Mouse (Mus musculus) liver, embryonic 13.5 days (tissue): ENCODE results near the gene Stag2. TPM values are rescaled to one million over a fixed set of nuclear protein-coding genes. Genes with fewer than 3 reads are reported as not detected.
A peak's percentile ranks its signal among the peaks of the same experiment; 100 is the strongest.

ENCODE experiments used
- ATAC-seq: fragments of 200-750 bp; cut with Nextera tagmentation; 2 replicates; pipeline ENCODE4 v1.8.0; 2017; ENCODE audit warnings: low read depth, mild to moderate bottlenecking, moderate number of reproducible peaks, moderate library complexity
- DNase-seq: peaks from one replicate; pipeline ENCODE4 v3.0.0; 2022
- H3K27ac ChIP-seq: fragments of 300-500 bp; sonication (generic); 2 replicates; pipeline ENCODE4 v1.5.1; 2015; ENCODE audit warnings: moderate library complexity, mild to moderate bottlenecking, inconsistent platforms
- H3K27me3 ChIP-seq: fragments of 300-500 bp; sonication (generic); 2 replicates; pipeline ENCODE4 v1.6.1; 2015; ENCODE audit warnings: mild to moderate bottlenecking, inconsistent platforms
- H3K36me3 ChIP-seq: fragments of 300-500 bp; sonication (generic); 2 replicates; pipeline ENCODE4 v1.6.1; 2015; ENCODE audit warnings: mild to moderate bottlenecking, inconsistent platforms
- H3K4me1 ChIP-seq: fragments of 300-500 bp; sonication (generic); replicated peaks from 2 replicates; pipeline ENCODE4 v1.6.1; 2015; ENCODE audit warnings: inconsistent platforms
- H3K4me2 ChIP-seq: fragments of 300-500 bp; sonication (generic); 2 replicates; pipeline ENCODE4 v1.6.1; 2015; ENCODE audit warnings: inconsistent platforms, mild to moderate bottlenecking, moderate library complexity
- H3K4me3 ChIP-seq: fragments of 300-500 bp; sonication (generic); replicated peaks from 2 replicates; pipeline ENCODE4 v1.5.1; 2015; ENCODE audit warnings: mild to moderate bottlenecking, inconsistent platforms
- H3K9ac ChIP-seq: fragments of 300-500 bp; sonication (generic); 2 replicates; pipeline ENCODE4 v1.6.1; 2015; ENCODE audit warnings: mild to moderate bottlenecking, inconsistent platforms
- H3K9me3 ChIP-seq: fragments of 300-500 bp; sonication (generic); replicated peaks from 2 replicates; pipeline ENCODE4 v1.6.1; 2016; ENCODE audit warnings: inconsistent platforms
- WGBS: fragments of 180-500 bp; shearing (Covaris S2); methylation state at CpG from one replicate; pipeline ENCODE4 v1.1.7; 2015; ENCODE audit not compliant: insufficient replicate concordance; 5-methylcytosine and 5-hydroxymethylcytosine counted together
- polyA plus RNA-seq: library from polyadenylated mRNA; unstranded; fragments of >200 nt; fragmentation: Nextera tagmentation; extraction: Ambion mirVana; gene quantifications from 2 replicates; pipeline ENCODE4 v1.2.1, GENCODE M21; 2015

Stag2 gene
- polyA plus RNA-seq, 1 experiment from 2014 or later = 28.2 TPM

DNA sequence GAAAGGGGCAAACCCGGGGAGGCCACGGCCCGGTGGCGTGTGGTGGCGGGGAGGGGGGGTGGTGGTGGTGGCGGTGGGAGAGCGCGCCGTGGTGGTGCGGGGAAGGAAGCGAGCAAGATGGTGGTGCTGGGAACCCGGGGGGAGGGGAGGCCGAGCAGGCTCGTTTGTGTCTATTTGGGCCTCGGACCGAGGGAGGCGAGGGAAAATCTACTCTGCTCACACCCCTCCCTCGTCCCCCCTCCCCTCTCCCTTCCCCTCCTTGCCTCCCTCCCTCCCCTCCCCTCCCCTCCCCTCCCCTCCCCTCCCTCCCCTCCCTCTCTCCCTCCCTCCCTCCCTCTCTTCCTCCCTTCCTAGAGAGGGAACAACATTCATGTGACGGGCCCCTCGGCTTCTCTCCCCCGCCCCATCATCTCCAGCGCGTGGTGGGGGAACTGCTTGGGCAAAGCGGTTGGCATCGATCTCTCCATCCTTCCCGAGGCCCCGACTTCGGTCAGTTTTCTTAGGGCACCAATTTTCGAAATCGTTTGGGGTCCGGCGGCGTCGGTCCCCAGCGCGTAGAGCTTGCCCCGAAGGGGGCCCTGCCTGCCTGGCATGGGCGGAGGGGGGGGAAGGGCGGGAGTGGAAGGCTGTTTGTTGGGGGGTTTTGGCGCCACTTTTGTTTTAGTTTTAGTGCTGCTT is 1.4 kb downstream of the Stag2 start:
- ATAC-seq = peak; percentile 59
- Histone ChIP-seq H3K4me3 (peak overlapping the region; percentile 73), H3K9me3 (no peaks in the 10 kb centered on the region; the same call in 1 of the 2 replicates), H3K9ac (peak overlapping the region; percentile 93), H3K36me3 (no peaks in the 10 kb centered on the region), H3K4me2 (peak overlapping the region; percentile 69), H3K27ac (peak overlapping the region; percentile 93), H3K27me3 (no peaks in the 10 kb centered on the region), H3K4me1 (peaks cover 15% of the 10 kb centered on the region)
- 16% methylated on average over 27 of the region's 40 CpGs for WGBS
- DNase-seq = peak; percentile 65

DNA sequence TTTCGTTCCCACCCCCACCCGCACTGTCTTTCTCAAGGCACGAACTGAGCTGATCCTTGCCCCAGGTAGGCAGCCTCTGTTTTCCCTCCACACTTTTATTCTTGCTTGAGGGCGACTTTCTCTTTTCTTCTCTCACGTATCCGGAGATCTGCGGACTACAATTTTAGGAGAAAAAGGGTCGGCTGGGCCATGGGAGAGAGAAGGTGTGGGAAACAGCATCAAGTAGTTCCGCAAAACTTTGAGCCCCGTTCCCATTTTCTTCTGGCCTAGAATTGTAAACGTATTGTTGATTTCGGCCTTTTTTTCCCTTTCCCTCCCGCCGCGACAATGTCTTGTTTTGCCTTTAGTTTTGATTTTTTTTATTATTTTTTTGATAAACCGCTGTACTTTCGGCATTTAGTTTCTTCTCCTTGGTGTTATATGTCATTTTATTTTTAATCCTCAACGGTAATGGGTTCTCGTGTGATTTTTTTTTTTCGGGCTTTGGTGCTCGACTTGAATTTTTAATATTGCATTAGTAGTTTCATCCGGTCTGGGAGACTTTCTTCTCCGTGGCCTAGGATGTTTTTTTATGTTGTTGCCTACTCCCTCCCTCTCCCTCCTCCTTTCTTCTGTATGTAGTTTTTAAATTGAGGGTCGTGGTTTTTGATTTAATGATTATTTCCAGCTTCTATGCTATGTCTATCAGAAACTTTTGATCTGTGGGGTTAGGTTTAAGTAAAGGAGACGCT is 2.1 kb downstream of the Stag2 start:
- no peaks in the 10 kb centered on the region for H3K36me3 ChIP-seq
- no peaks in the 10 kb centered on the region; the same call in 1 of the 2 replicates for H3K9me3 ChIP-seq
- peak overlapping the region; percentile 73 for H3K4me3 ChIP-seq
- WGBS = 14% methylated on average over 25 of the region's 25 CpGs
- ATAC-seq = no peak
- peaks cover 20% of the 10 kb centered on the region for H3K4me1 ChIP-seq
- H3K4me2 ChIP-seq = peak overlapping the region; percentile 64
- no peaks in the 10 kb centered on the region for H3K27me3 ChIP-seq
- peak overlapping the region; percentile 82 for H3K9ac ChIP-seq
- no peak for DNase-seq
- H3K27ac ChIP-seq = peak overlapping the region; percentile 93

GRCm38 (mm10) chrX:42151903-42152369 is 2.8 kb downstream of the Stag2 start:
- Histone ChIP-seq H3K36me3 (no peaks in the 10 kb centered on the region), H3K9ac (peak overlapping the region; percentile 82), H3K4me1 (peaks cover 21% of the 10 kb centered on the region), H3K4me2 (peak overlapping the region; percentile 64), H3K9me3 (no peaks in the 10 kb centered on the region; the same call in 1 of the 2 replicates), H3K27me3 (no peaks in the 10 kb centered on the region), H3K4me3 (peak overlapping the region; percentile 73), H3K27ac (peak overlapping the region; percentile 93)
- WGBS = 11% methylated on average over 17 of the region's 17 CpGs
- ATAC-seq (peak; percentile 66), DNase-seq (peak; percentile 63)

DNA sequence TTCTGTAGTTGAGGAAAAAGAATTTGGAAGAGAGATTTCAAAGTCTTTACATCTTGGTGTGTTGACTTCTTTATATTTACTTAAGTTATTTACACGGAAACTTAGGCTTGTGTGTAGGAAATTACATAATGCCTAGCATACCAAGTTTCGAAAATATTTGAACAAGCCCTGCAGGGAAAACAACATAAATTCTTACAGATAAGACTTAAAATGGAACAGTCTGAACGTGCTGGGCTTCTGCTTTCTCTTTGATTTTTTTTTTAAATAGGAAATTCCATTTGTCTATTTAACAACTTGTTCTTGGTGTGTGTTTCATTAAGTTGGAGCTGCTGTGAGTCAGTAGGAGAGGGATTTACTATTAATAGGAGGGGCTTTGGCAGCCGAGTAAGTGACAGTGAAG is 3.9 kb downstream of the Stag2 start:
- H3K9me3 ChIP-seq = no peaks in the 10 kb centered on the region; the same call in 1 of the 2 replicates
- H3K4me3 ChIP-seq = peak overlapping the region; percentile 73
- H3K27me3 ChIP-seq = no peaks in the 10 kb centered on the region
- H3K27ac ChIP-seq = peak overlapping the region; percentile 63; the same call in 1 of the 2 replicates
- H3K9ac ChIP-seq = peak overlapping the region; percentile 82
- peak overlapping the region; percentile 64 for H3K4me2 ChIP-seq
- H3K4me1 ChIP-seq = peaks cover 18% of the 10 kb centered on the region
- DNase-seq = no peak
- 12% methylated on average over 4 of the region's 4 CpGs for WGBS
- no peaks in the 10 kb centered on the region for H3K36me3 ChIP-seq
- no peak for ATAC-seq

GRCm38 (mm10) chrX:42165455-42165854 is 16.3 kb downstream of the Stag2 start:
- WGBS = 59% methylated on average over 1 of the region's 1 CpGs
- H3K27ac ChIP-seq = no peak overlapping the region
- no peaks in the 10 kb centered on the region for H3K4me1 ChIP-seq
- DNase-seq = no peak
- no peak overlapping the region for H3K4me3 ChIP-seq
- no peaks in the 10 kb centered on the region for H3K9me3 ChIP-seq
- H3K27me3 ChIP-seq = no peaks in the 10 kb centered on the region
- ATAC-seq = no peak
- H3K4me2 ChIP-seq = no peak overlapping the region
- no peaks in the 10 kb centered on the region for H3K36me3 ChIP-seq
- no peak overlapping the region for H3K9ac ChIP-seq

DNA sequence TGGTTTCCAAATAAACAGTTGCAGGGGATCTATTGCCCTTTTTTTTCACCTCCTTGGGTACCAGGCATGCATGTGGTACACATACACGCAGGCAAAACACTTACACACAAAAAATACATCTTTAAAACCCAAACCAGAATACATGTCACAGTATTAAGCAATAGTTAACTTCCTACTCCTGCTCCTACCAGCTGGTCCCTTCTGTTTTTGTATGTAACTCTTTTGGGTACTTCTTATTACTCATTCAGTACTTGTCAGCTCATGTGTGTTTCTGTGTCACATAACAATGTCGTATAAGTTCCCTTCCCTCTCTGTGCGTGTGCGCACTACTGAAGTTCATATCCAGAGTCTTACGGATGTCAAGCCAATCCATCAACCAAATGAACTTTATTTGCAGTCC is 21.7 kb downstream of the Stag2 start:
- H3K27ac ChIP-seq = no peak overlapping the region
- DNase-seq = no peak
- H3K4me3 ChIP-seq = no peak overlapping the region
- no peak overlapping the region for H3K4me2 ChIP-seq
- no peaks in the 10 kb centered on the region for H3K4me1 ChIP-seq
- ATAC-seq = no peak
- no peak overlapping the region for H3K9ac ChIP-seq
- WGBS = 84% methylated on average over 5 of the region's 5 CpGs
- no peaks in the 10 kb centered on the region for H3K9me3 ChIP-seq
- H3K27me3 ChIP-seq = no peaks in the 10 kb centered on the region
- H3K36me3 ChIP-seq = no peaks in the 10 kb centered on the region

- H3K27me3 ChIP-seq = no peaks in the 10 kb centered on the region
- no peaks in the 10 kb centered on the region for H3K36me3 ChIP-seq
- no peak for ATAC-seq
- no peak overlapping the region for H3K27ac ChIP-seq
- H3K4me2 ChIP-seq = no peak overlapping the region
- WGBS = 61% methylated on average over 3 of the region's 3 CpGs
- H3K4me3 ChIP-seq = no peak overlapping the region
- no peaks in the 10 kb centered on the region for H3K9me3 ChIP-seq
- H3K4me1 ChIP-seq = peaks cover 7% of the 10 kb centered on the region; the same call in 1 of the 2 replicates
- H3K9ac ChIP-seq = no peak overlapping the region
- DNase-seq = no peak
These were observed 38.5 kb downstream of the Stag2 start for GRCm38 (mm10) chrX:42187590-42187989.

DNA sequence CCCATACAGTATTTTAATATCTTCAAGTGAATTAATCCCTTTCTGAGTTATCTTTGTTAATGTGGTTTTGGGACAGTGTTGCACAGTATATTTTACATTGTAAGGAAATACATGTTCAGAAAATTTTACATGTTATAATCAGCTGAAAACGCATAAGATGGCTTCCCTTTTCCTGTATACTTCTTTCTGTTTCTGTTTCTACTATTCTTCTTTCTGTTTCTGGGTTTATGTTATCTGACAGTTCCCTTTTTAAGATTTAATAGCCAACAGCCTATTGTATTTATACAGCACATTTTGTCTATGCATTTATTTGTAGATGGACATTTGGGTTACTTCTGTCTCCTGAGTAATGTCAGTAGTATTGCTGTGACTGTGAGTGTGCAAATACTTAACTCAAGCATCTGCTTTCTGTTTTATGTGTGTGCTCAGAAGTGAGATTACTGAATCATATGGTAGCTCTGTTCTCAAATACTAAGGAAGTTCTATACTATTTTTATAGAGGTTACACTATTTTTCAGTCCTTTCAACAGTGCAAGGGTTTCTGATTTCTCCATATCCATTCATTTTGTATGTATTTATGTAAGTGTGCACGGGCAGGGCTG is 39.8 kb downstream of the Stag2 start:
- H3K9me3 ChIP-seq = no peaks in the 10 kb centered on the region
- WGBS = 69% methylated on average over 2 of the region's 2 CpGs
- H3K4me1 ChIP-seq = peaks cover 8% of the 10 kb centered on the region; the same call in 1 of the 2 replicates

DNA sequence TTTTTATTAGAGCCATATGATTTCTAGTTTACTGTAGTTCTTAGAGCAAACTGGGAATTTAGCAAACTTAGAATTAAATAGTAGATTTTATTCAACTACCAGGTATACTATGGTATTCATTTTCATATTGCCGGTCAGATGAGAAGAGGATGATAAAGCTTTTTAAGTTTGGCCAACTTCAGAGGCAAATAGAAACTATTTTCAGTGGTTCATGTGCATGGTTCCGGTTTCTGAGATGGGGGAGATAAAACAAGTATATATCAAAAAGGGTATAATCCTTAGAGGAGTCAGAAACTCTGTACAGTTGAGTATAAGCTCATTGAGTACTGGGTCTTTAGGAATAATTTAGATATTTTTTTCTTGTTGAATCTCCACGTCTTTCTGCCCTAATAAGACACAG is 45.5 kb downstream of the Stag2 start:
- Histone ChIP-seq H3K4me2 (no peak overlapping the region), H3K27me3 (no peaks in the 10 kb centered on the region), H3K4me1 (peaks cover 8% of the 10 kb centered on the region; the same call in 1 of the 2 replicates), H3K36me3 (no peaks in the 10 kb centered on the region), H3K27ac (no peak overlapping the region), H3K4me3 (no peak overlapping the region), H3K9ac (no peak overlapping the region), H3K9me3 (no peaks in the 10 kb centered on the region)
- ATAC-seq (no peak), DNase-seq (no peak)
- WGBS = 60% methylated on average over 3 of the region's 3 CpGs

More for the DNA sequence above, 39.8 kb downstream of the Stag2 start:
- Histone ChIP-seq H3K36me3 (no peaks in the 10 kb centered on the region), H3K4me3 (no peak overlapping the region), H3K27me3 (no peaks in the 10 kb centered on the region), H3K9ac (no peak overlapping the region), H3K27ac (no peak overlapping the region), H3K4me2 (no peak overlapping the region)
- ATAC-seq (no peak), DNase-seq (no peak)

DNA sequence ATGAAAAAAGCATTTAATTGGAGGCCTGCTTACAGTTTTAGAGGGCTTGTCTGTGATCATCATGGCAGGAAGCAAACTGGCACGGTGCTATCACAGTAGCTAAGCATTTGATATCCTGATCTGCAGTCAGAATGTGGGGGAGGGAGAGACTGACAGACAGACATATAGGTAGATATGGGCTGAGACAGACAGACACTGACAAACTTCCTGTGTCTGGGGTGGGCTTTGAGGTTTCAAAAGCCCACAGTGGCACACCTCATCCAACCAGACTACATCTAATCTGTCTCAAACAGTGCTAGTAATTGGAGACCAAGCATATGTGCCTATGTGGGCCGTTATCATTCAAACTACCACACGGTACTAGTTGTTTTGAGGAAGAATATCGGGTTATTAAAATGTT is 53.4 kb downstream of the Stag2 start:
- no peaks in the 10 kb centered on the region for H3K9me3 ChIP-seq
- H3K4me3 ChIP-seq = no peak overlapping the region
- no peak for DNase-seq
- no peak for ATAC-seq
- WGBS = 41% methylated on average over 4 of the region's 4 CpGs
- no peak overlapping the region for H3K27ac ChIP-seq
- no peak overlapping the region for H3K4me2 ChIP-seq
- H3K36me3 ChIP-seq = peaks cover 9% of the 10 kb centered on the region; the same call in 1 of the 2 replicates
- no peaks in the 10 kb centered on the region for H3K4me1 ChIP-seq
- no peak overlapping the region for H3K9ac ChIP-seq
- H3K27me3 ChIP-seq = no peaks in the 10 kb centered on the region

- 24% methylated on average over 1 of the region's 1 CpGs for WGBS
- Histone ChIP-seq H3K4me2 (no peak overlapping the region), H3K27ac (no peak overlapping the region), H3K9ac (no peak overlapping the region), H3K4me3 (no peak overlapping the region), H3K27me3 (no peaks in the 10 kb centered on the region), H3K4me1 (no peaks in the 10 kb centered on the region), H3K9me3 (no peaks in the 10 kb centered on the region), H3K36me3 (peaks cover 15% of the 10 kb centered on the region)
- ATAC-seq (0 out of 2 replicates have a peak, but pooled peaks have one; percentile 53), DNase-seq (no peak)
These were observed 66.6 kb downstream of the Stag2 start for GRCm38 (mm10) chrX:42215742-42216141.
